Mouse (Mus musculus) spleen, postnatal 10 days (tissue): Measurements from ENCODE around the gene Tex19.1.

Experiments
- DNase-seq, 2 experiments: peaks; one replicate each; pipeline ENCODE4 v3.0.0; 2021 to 2022; ENCODE audit warnings: low spot score in 2 of 2

Gene Tex19.1

DNA sequence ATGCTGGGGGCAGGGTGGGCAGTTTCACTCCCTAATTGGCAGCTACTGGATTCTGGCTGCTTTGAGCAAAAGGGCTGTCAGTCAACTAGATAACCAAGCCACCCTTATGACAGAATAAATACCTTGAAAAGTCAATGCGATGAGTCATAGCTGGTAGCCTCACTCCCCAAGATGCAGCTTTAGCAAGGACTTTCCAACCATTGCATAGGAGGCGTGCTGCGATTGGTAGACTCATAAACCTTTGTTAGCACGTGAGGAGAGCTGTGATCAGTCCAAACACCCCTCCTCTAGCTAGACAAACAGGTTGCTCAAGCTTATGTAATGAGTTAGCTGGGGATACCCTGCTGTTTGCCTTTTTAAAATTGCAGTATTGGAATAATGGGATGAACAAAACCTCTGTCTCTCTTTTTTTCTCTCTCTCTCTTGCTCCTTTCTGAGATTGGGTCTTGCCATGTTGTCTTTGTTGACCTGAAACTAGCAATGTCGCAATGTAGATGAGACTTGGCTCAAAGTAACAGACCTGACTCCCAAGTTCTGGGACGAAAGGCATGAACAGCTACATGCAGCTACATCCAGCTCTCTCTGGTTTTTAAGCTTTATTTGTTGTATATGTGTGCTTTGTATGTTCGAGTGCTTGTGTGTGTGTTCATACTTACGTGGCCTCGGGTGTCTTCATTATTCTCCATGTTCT lies 2.5 kb upstream of the Tex19.1 start:
- DNase-seq: no peak

DNA sequence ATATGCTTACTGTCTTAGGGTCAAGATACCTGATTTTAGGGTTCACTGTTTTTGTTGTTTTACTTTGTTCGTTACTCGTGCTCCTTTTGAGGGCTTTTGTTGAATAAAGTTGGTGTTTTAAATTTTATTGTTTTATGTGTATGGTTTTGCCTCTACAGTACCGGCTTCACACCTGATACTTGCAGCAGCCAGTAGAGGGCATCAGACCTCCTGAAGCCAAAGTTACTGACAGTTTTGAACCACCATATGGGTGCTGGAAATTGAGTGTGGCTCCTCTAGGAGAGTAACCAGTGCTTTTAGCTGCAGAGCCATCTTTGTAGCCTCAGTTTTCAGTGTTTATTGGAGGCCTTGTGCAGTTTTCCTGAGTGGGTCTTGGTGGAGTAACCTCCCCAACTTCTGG lies 2.2 kb downstream of the Tex19.1 start:
- no peak for DNase-seq

DNA sequence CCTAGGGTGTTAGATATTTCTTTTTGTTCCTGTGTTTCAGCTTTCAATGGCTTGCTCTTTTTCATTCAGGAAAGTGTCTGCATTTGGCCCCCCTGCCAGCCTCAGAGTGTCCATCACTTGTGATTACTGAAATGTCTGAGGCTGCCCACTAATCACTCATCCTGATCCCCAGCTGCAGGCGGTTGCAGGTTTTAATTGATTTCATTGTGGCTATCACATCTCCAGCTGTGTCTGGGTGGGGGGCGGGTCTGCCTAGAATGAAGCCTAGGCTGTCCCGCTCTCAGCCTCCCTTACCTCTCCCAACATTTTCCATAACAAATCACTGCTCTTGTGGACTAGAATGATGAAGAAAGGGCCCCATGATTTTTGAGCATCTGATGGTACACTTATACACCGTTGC lies 8.3 kb downstream of the Tex19.1 start:
- DNase-seq: no peak

DNA sequence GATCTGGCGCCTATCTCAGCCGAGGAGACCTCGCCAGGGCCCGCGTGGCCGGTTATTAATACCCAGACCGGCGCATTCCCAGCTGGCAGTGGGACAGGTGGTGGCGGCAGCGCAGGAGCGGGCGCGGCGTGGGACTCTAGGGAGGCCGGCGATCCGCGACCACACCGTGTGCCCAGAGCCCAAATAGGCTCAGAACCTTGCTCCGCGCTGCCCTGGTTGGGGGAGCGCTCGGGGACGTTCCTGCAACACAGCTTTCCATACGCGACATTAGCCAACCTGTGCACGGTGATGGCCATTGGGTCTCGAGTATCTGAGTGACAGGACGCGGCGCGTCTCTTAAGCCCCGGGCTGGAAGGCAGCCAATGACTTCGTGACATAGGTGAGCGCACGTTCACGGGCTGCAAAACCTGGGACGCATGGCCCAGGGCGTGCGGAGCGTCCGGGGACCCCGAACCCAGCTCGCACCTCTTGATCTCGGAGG lies 10.5 kb downstream of the Tex19.1 start:
- DNase-seq: no peak

DNA sequence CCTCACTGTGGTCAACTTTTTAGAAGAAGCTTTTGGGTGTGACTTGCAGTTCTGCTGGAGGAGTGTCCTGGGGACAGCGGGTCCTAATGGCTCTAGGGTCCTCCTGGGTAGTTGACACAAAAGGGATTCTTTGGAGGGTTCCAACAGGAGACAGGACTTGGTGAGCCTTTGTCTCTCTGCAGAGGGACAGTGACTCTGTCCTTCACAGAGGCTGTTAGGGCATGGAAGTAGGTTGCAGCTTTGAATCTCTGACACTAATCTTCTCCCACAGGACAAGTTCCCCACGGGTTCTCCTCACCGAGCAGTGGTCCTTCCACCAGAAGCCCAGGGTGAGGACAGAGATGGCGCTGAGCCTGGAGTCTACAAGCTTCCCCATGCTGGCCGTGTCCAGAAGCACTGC lies 14.0 kb downstream of the Tex19.1 start, which contains the start of gene Uts2r:
TSS of gene Uts2r (plus strand) at position 301 of the 400 bp plus-strand sequence.
- no peak for DNase-seq

DNA sequence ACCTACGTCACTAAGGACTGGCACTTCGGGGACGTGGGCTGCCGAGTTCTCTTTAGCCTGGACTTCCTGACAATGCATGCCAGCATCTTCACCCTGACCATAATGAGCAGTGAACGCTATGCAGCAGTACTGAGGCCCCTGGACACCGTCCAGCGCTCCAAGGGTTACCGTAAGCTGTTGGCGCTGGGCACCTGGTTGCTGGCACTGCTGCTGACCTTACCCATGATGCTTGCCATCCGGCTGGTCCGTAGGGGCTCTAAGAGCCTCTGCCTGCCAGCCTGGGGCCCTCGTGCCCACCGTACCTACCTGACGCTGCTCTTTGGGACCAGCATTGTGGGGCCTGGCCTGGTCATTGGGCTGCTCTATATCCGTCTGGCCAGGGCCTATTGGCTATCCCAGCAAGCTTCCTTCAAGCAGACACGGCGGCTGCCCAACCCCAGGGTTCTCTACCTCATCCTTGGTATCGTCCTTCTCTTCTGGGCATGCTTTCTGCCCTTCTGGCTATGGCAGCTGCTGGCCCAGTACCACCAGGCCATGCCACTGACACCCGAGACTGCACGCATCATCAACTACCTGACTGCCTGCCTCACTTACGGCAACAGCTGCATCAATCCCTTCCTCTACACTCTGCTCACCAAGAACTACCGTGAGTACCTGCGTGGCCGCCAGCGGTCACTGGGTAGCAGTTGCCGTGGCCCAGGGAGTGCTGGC lies 14.8 kb downstream of the Tex19.1 start:
- DNase-seq: no peak

DNA sequence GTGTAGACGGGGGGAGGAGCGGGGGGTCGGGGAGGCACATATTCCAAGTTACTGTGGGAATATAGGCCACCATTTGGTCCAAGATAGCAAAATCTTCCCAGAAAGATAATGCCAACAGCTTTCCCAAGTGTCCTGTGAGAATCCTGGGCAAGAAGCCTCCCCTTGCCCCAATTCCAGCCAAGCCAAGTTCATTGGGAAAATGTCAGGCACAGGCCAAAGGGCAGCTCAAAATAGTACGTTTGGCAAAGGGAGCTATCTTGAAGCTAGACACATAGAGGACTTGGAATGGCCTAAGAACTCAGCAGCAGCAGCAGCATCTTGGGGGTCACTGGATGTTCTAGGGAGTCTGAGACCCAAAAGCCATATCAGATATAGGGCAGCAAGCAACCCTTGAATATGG lies 17.8 kb downstream of the Tex19.1 start:
- DNase-seq: no peak

DNA sequence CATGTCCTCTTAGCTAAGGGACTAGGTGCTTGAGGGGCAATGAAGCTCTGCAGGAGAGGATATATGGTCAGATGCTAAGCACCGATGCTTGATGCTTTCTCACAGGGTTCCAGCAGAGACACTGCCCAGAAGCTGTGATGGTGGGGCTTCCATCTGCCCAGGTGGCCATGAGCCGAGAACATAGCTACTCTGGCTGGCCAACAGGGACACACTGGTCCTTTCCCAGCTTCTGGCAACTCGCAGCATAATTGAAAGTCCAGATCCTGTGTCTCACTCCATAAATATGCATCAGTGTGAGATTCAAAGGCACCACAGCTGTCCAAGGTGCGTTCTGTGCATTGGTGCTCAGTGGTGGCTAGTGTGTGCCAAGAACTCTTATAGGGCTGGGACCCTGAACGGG lies 27.3 kb downstream of the Tex19.1 start:
- DNase-seq: no peak

DNA sequence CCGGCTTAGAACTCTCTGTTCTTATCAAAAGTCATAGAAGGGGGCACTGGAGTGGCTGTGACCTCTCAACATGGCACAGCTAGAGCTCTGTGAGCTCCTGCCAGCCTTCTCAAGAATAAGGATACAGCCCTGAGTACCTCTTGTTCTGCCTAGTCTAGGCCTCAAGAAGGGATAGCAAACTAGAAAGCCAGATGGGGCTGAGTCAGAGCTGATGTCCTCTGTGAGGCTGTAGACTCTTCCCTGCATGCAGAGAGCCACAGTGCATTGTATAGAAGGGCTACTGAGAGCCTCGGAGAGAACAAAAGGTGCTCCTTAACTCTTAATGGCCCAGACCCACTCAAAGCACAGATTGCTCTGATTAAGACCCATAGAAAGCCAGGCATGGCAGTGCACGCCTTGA lies 28.3 kb downstream of the Tex19.1 start:
- DNase-seq: no peak

DNA sequence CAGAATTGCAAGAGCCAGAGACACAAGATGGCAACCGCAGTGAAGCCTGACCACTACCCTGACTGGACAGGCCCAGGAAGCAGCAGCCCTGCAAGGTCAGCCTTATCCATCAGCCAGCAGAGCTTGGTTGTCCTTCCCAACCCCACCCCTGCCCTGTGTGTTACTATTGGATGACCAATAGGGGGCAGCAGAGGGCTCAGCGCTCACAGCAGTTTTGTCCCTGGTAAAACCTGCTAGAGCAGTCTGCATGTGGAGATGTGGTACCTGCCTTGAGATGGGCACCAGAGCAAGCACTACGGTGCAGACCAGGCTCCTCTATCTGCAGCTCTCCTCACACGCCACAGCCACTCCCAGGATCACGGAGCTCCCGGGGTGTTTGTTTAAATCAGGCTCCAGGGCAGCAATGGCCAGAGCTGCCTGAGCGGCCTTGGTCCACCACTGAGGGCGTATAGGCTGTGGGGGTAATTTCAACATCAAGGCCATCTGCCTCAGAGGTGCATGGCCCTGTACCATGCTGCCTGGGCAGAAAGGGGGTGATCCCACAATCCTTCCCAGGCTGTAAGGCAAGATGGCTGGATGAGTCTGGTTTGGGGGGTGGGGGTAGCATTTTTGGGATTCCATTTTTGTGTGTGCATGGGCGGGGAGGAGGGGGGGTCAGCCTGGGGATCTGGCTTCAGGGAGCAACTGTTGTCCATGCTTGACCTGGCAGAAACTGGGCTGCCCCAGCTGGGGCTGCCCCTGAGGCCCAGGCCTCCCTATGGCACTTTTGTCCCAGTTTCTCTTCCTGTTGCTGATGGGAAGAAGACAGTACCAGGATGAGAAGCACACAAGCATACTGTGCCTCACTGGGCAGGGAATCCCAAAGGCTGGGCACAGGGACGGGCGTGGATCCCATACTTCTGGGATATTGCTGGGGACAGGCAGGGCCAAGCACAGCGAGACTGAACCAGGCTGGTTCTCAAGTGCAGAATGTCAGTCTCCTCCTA lies 30.6 kb downstream of the Tex19.1 start:
- DNase-seq: peak; percentile 35 to 65

DNA sequence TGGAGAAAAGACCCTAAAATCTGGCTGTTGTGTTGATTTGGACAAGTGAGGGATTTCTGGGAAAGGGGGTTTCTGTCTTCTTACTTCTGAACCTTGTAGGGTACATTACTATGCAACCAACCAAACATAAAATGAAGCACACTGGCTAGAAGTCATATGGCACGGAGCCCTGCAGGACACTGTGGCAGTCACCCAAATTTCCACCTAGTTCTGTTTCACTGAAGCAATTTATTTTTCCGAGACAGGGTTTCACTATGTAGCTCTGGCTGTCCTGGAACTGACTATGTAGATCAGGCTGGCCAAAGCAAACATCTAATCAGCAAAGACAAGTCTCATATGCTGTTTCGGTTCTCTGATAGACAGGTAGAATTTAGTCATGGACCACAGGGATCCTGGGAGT lies 43.7 kb downstream of the Tex19.1 start:
- DNase-seq: no peak

DNA sequence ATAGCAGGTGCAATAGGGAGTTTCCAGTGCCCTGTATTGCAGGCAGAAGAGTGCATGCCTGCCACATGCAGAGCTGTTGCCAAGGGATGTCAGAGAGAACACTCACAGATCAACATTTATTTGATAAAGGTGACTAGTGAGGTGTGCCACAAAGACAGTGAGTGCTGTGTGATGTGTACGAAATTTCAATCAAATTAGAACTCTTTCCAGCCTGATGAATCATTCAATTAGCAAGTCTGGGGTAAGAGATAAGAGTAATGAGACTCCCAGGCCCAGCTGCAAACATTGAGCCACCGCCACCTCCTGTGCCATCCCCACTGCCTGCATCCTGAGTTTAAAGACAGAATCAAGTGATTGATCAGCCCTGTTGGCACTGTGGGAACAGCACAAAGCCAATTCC lies 46.8 kb downstream of the Tex19.1 start:
- no peak for DNase-seq

DNA sequence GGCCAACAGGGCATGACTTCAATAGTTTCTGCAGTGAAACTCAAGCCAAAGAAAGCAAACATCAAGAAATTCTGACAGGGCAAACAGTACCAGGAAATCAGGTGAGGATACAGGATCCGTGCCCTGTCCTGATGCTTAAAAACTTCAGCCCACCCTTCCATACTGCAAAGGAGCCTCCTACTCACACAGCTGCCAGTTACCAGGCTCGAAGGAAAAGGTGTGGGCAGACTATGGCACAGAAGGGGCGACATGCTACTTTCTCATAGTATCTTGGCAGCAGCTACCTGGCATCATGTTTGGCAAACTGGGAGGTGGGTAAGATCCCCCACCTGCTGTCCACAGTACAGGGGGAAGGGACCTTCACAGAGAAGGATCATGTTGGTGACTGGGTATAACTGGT lies 47.5 kb downstream of the Tex19.1 start:
- DNase-seq: no peak
